Mouse (Mus musculus) erythroblast, adult 5-6 weeks (primary cell): Measurements from ENCODE around the gene Olfr279. TPM values are rescaled to one million over a fixed set of nuclear protein-coding genes. Genes with fewer than 3 reads are reported as not detected.

ENCODE experiments used
- ATAC-seq: replicated peaks from 2 replicates; pipeline ENCODE4 v1.8.0; 2016; ENCODE audit warnings: moderate number of reproducible peaks, mild to moderate bottlenecking, moderate TSS enrichment, inconsistent platforms; ENCODE audit not compliant: poor library complexity, low FRiP score, severe bottlenecking
- total RNA-seq, 2 experiments: library from RNA; stranded (forward) in 1 of 2; stranded (reverse) in 1 of 2; fragments of 150-400 nt in 1 of 2; fragments of 200-764, 138-1000 nt in 1 of 2; gene quantifications; 2 replicates each; pipeline versions ENCODE4 v1.2.3 to v1.2.4; 2015 to 2017; ENCODE audit warnings: low replicate concordance in 2 of 2

The Olfr279 gene
- total RNA-seq (2015; ENCODE audit: low replicate concordance): not detected in 2 replicates
- 0.17 TPM in 1 of 2 replicates, not detected in the other for total RNA-seq (2017; ENCODE audit: low replicate concordance)

DNA sequence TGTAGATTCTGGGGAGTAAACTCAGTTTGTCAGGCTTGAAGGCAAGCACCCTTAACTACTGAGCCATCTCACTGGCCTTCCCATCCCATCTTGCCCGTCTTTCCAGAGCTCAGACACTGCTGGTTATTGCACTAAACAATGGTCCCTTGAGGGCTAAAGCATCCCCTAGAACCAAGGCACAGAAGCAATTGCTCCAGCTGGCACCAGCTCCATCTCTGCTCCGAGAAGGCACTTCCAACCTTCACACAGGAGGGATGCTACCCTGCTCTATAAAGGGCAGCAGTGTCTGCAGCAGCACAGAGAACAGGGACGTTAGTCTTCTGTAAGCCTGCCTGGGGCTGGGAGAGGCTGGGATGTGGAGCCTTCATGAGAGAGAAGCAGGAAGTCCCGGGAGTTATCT, at the start of gene Olfr279:
Olfr279 (plus strand) TSS at position 301 of the 400 bp plus-strand sequence.
- ATAC-seq: no peak

DNA sequence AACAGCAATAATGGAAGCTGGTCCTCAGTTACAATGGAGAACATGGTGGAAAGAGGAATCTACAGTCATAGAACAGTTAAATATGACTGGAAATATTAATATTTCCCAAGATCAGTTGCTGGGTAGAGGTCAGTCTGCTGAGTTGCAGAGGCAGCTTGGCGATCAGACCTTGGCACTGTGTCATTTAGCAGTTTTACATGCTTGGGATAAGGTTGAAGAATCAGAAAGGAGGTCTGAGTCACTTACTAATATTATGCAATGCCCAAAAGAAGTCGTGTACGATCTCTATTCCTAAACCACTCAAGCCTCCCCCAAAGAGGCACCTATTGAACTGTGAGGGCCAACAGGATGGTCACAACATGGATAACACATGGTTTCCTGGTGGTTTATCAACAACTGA, 47.6 kb upstream of the Olfr279 start:
- ATAC-seq: no peak

DNA sequence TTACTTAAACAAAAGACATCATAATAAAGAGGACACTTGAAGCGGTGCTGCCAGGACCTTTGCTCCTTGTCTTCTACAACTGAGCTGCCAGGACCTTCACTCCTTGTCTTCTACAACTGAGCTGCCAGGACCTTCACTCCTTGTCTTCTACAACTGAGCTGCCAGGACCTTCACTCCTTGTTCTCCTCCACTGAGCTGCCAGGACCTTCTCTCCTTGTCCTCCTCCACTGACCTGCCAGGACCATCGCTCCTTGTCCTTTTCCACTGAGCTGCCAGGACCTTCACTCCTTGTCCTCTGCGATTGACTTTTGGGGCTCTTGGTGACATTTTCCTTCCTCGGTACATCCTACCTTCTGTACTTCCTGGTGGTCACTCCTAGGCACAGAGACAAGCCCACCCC, 43.7 kb upstream of the Olfr279 start:
- ATAC-seq: no peak

DNA sequence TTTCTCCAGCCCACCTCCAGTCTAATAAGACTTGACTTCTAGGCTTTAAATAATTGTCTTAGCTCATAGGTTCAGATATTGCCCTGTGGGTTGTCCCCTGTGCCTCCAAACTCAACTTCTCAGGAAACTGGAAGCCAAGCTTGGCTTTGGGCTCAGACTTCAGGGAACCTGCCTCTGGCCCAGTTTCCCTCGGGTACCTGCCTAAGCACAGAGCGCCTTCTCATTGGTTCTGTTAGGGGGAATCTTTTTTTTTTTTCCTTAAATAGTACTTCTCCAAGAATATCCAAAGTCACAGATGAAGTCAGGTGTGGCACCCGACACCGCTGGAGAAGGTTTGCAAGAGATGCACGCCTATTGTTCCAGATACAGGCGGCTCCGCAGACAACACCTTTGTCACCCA, 39.9 kb upstream of the Olfr279 start, which contains the start of gene Olfr281:
Olfr281 (plus strand) TSS at position 301 of the 400 bp plus-strand sequence.
- no peak for ATAC-seq

DNA sequence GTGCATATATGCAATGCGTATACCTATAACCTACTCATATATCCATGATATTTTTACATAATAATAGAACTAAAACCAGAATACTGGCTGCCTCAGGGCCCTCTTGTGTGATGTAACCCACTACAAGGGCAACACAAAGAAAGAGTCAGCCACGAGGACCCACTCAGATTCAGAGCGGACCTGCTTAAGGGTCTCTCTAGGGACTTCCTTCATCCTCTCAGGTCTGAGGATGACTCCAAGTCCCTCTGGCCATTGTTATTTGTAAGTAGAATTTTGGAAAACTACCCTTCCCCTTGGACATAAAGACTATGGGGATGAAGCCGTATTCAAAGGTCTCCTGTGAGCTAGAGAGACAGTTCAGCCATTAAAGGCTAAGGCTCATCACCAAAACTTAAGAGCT, 22.6 kb upstream of the Olfr279 start, which contains the start of gene OR5BS1P:
OR5BS1P (plus strand) TSS at position 301 of the 400 bp plus-strand sequence.
- no peak for ATAC-seq

DNA sequence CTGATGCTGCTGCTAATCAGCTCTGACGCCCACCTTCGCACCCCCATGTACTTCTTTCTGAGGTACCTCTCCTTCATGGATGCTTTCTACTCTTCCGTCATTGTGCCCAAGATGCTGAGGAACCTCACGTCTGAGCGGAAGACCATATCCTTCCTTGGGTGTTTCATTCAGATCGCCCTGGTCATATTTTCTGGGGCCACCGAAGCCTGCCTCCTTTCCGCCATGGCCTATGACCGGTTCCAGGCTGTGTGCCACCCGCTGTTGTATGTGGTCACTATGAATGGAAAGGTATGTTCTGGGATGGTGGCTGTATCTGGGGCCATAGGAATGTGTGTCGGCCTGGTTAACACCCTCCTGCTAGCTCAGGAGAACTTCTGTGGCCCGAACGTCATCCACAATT, 20.7 kb upstream of the Olfr279 start:
- ATAC-seq: no peak

DNA sequence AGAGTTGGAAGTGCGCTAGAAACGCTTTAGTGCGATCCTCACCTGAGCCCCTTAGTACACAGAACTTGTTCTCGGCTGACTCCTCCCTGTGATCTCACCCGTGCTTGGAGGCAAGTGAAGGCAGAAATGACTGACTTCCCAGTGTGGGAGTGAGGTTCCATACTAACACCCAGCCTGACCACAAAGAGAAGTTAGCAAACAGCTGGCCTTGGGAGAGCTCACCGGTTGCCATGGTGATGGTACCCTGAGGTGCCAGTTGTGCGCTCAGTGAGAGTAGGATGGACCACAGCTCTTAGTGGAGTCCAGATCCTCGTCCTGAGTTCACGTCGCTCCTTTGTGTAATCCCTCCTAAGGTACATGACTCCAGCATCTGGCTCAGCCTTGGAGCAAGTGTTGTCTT, 17.2 kb upstream of the Olfr279 start:
- ATAC-seq: no peak

DNA sequence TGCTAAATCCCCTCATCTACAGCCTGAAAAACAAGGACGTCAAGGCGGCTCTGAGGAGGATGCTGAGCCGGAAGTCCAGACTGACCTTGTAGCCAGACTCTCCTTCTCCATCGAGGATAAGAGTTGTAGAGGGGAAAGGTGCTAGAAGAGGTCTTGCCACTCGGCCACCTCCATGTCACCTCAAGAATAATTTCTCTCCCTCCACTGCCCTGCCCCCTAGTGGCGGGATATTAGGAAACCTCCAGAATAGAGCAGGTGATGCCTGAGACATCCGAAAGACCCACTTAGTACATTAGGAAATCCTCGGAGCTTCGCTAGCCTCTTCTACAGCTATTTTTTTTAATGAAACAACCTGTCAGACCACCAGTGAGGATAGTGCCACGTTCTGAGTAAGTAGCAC, 16.8 kb upstream of the Olfr279 start:
- ATAC-seq: peak; percentile 53; the same call in 1 of the 2 replicates

DNA sequence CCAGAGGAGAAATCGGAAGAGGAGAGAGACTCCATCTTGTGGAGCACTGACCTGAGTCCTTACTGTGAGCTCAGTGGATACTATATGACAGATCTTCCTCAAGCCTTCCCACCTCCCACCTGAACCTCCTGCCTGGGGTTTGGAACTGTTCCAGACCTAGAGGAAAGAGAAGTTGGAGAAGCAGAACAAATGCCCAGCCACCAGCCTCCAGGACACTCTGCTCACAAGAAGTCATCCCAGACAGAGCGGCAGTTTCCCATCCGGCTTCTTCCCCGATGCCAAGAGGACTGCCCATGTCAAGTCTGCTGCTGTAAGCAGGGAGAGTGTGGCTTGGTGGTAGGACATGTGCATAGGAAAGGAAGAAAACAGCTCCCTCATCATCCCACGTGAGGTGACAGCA, 15.9 kb upstream of the Olfr279 start:
- no peak for ATAC-seq

DNA sequence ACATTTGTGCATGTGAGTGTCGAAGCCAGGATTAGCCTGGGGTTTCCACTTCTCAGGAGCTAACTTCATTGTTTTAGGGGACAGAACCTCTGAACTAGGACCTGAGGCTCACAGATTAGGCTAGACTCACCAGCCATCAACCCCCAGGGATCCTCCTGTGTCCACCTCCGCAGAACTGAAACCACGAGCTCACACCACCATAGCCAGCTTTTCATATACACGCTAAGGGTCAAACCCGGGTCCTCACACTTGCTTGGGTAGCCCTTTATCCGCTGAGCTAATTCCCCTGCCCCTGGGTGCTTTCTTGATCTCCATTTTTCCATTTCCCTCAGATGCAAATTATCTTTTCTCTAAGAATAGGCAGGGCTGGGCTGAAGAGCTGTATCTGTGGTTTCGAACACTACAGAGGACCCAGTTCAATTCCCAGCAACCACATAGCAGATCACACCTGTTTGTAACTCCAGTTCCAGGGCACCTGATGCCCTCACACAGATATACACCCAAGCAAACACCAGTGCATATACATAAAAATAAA, 12.6 kb upstream of the Olfr279 start:
- ATAC-seq: no peak

DNA sequence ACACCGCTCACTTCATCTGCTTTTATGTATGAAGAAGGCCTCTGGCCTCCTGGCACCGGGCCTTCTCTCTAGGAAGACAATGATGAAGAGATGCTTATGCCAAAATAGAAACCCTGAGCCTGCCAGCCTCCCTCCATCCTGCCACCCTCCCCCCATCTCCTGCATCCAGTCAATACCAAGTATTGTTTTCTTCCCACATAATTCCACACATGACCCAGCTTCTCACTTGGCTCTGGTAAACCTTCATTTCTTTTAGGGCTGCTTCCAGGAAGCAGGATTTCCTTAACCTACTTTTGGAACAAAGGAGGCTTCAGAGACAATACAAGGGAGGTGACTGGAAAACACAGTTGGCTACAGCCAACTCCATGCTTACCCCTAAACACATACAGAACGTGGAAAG, 9.5 kb upstream of the Olfr279 start, which contains the start of gene Lalba:
Lalba (minus strand) TSS at position 21 of the 400 bp plus-strand sequence.
- no peak for ATAC-seq

DNA sequence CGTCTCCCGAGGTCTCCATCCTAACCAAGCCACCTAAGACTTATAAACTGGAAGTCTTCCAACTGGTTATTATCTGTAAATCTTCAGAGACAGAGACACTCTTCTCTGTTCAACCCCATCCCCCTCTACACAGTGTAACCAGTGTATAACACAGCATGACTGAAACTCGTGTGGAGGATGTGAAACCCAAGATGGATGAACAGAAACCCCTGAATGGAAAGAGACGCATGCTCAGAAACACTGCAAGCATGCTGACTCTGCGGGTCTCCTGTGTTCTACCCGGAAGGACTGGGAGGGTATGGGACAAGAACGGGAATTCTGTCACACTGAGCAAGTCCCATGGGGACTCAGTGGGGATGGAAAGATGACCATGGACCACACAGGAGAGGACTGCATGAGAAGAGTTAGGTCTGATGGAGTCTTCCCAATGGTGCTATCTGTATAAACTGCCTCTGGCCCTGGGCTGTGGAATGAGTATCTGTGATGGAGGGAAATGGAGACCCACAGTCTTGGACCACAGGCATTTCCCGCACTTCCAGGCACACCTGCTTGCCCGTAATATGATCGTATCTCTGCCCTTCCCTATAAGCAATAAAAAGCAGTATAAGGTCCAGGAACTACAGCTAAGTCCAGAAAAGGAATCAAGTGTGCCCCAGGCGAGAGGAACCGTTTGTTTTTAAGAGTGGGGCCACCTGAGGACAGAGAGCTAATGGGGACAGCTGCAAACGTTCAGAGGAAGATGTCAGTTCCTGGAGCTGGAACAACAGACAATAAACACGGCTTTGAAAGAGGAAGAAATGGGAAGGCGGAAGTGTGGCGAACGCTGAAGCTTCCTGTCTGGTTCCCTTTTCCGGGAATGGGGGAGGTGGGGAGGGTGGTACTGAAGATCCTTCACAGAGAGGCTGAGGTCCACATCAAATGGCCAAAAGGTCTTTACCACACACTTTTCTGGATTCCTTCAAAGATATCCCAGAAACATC, 8.0 kb upstream of the Olfr279 start:
- ATAC-seq: no peak

DNA sequence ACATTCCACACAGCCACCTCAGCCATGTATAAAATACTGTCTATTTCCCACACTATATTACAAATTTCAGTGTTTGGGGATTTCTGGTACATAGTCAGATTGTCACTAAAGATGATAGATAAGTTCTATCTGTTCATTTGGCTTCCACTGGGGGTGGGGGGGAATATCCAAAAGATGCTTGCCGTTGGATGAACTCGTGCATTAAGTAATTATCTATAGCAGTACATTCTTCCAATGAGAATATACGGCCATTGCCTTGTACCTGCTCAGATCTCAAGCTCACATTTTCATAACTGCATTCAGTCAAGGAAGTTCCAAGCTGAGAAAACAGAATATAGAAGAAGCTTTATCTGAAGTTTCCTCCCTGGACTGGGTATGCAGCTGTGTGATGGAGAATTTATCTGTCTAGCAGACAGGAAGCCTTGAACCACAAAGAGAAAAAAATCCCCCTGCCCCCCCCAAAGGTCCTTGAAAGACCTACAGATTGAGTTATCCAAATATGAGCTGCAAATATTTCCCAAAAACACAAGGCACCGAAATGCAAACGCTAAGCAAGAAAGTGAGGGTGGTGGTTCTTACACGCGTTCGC, 5.7 kb upstream of the Olfr279 start:
- no peak for ATAC-seq

DNA sequence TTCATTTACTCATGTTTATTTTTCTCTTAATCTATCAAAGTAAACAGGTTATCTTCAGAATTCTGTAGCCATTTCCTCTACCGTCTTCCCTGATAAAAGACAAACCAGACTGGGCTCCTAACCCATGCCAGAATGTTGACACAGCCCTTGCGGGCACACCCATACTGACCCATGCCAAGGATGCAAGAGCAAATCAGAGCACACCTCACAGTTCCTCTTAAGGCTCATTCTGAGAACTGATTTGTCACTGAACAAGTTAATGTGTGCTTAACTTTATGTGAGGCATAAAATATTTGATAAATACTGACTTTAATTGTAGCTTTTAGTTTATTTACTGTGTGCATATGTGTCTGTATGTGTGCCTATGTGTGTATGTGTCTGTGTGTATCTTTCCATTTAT, 870 bp upstream of the Olfr279 start:
- no peak for ATAC-seq

DNA sequence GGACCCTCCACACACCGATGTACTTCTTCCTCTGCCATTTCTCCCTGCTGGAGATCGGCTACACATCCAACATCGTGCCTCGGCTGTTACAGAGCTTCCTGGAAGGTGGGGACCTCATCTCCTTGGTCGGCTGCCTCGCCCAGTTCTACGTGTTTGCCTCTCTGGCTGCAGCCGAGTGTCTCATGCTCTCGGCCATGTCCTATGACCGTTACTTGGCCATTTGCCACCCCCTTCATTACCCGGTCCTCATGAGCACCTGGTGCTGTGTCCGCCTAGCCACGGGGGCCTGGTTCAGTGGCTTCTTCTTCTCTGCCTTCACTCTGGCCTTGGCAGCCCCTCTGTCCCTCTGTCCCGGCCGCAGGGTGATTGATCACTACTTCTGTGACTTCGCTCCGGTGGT, 5.4 kb downstream of the Olfr279 start:
- 0 out of 2 replicates have a peak, but pooled peaks have one; percentile 40 for ATAC-seq

DNA sequence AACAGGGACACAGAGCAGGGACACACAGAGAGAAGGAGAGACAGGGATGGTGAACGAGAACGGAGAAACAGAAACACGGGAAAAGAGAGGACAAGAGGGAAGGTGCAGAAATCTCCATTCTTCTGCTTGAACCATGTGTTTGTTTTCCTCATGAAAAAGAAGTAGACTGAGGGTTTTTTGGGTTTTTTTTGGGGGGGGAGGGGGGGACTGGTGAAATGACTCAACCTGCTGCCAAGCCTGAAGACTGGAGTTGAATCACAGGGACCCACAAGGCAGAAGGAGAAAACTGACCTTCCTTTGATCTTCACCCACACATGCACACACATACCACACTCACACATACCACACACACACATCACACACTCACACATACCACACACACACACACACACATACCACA, 11.1 kb downstream of the Olfr279 start:
- ATAC-seq: no peak

DNA sequence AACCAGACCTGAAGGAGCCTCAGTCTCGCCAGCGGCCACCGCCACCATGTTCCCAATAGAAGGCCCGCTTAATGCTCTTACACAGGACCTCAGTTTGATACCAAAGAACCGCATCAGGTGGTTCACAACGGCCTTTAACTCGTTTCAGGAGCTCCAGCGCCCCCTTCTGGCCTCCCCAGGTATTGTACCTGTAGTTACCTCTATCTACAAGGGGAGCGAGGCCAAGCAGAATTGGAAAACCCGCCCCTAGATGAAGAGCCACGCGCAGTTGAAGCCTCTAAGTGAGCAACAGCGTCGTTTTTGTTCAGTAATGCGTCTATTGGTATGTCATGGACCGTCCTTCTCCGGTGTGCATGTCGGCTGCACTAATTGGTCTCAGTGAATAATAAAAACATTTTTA, 12.3 kb downstream of the Olfr279 start:
- peak; percentile 58 for ATAC-seq

DNA sequence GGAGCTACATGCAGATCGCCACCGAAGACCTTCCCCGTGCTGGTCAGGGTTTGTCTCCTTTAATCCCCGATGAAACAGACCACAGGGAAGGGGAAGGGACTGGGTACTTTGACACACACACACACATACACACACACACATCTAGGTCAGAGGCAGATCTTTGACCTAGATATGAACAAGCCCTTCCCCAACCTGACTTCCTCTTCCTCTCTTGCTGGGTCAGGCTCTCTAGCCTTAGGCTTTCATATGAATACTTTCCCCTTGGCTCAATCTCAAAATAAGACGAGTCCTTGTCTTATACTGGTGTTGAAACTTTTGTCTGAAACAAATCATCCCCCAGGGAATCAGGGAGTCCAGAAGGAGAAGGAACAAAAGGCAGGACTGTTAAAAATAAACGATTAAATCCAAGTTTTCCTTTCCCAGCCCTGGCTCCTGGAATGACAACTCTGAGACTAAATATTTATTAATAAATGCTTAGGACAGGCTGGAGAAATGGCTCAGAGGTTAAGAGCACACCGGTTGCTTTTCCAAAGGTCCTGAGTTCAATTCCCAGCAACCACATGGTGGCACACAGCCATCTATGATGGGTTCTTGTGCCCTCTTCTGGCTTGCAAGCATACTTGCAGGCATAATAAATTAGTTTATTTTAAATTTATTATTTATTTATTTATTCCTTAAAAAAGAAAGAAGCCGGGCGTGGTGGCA, 14.2 kb downstream of the Olfr279 start:
- ATAC-seq: no peak

DNA sequence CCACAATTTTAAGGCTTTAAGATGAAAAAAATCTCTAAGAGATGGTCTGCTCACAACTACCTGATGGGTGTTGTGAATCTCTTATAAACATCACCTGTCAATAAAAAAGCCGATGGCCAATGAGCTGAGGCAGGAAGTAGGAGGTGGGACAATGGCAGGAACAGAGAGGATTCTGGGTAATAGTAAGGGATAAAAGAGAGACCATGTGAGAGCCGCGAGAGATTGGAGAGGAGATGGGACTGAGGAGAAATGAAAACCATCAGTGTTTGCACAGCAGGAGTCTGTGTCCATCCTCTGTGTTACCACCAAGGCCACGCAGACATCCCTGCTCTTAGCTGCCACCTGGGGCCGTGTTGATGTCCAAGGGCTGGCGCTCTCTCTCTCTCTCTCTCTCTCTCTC, 15.1 kb downstream of the Olfr279 start:
- no peak for ATAC-seq

DNA sequence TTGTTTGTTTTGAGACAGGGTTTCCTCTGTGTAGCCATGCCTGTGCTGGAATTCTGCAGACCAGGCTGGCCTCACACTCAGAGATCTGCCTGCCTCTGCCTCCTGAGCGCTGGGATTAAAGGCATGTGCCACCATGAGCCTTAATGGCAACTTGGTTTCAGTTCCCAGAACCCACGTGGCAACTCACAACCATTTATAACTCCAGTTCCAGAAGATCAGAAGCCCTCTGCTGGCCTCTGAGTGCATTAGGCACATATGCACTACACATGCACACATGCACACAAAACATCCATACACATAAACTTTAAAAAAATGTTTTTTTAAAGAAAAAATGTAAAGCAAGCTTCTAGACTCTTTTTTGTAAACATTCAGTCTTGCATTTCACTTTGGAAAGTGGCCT, 17.2 kb downstream of the Olfr279 start:
- no peak for ATAC-seq
